Mouse (Mus musculus) gastrocnemius, adult 18-20 months (tissue): Measurements from ENCODE around the gene Fam192a. TPM values are rescaled to one million over a fixed set of nuclear protein-coding genes. Genes with fewer than 3 reads are reported as not detected.

Source experiments
- DNase-seq: peaks from one replicate; pipeline ENCODE4 v3.0.0; 2021; ENCODE audit warnings: low spot score
- long read RNA-seq, 2 experiments: library from polyadenylated mRNA; stranded (forward); transcript quantifications; one replicate each; pipeline ENCODE4 v2.0.0; 2021
- total RNA-seq, 2 experiments: library from RNA; stranded (reverse); gene quantifications; 2 replicates each; pipeline ENCODE4 v1.2.3; 2021

Gene Fam192a
- 10 to 100 TPM; 18.0 to 22.8 TPM for total RNA-seq
- long read RNA-seq, experiment 1, transcript Fam192a-201 (8 exons, 2,873 nt) = major isoform, 21 of 26 reads
- long read RNA-seq, experiment 1, partial matches to known transcripts = 0 of 26 reads
- long read RNA-seq, experiment 1, other reads (novel, unspliced or antisense) = 5 of 26 reads
- long read RNA-seq, experiment 2, transcript Fam192a-201 (8 exons, 2,873 nt) = major isoform, 19 of 32 reads
- long read RNA-seq, experiment 2, partial matches to known transcripts = 0 of 32 reads
- long read RNA-seq, experiment 2, other reads (novel, unspliced or antisense) = 13 of 32 reads

- peak; percentile 100 for DNase-seq
These were observed at the start of gene Fam192a, which contains the start of gene Rspry1 for GRCm38 (mm10) chr8:94601607-94602385. Fam192a (minus strand) TSS chr8:94601997. Rspry1 (plus strand) TSS chr8:94601937.

- DNase-seq = no peak
These were observed 47.7 kb upstream of the Fam192a start for GRCm38 (mm10) chr8:94649496-94649895.

- DNase-seq = no peak
These were observed 44.4 kb upstream of the Fam192a start for GRCm38 (mm10) chr8:94646165-94646564.

GRCm38 (mm10) chr8:94645202-94645601 lies 43.4 kb upstream of the Fam192a start:
- DNase-seq = no peak

GRCm38 (mm10) chr8:94641938-94642337 lies 40.1 kb upstream of the Fam192a start:
- no peak for DNase-seq

- DNase-seq = peak; percentile 4
These were observed 39.4 kb upstream of the Fam192a start for GRCm38 (mm10) chr8:94641183-94641582.

- no peak for DNase-seq
These were observed 32.4 kb upstream of the Fam192a start for GRCm38 (mm10) chr8:94634211-94634610.

GRCm38 (mm10) chr8:94633564-94634194 lies 31.9 kb upstream of the Fam192a start:
- no peak for DNase-seq

- DNase-seq = no peak
These were observed 23.1 kb upstream of the Fam192a start for GRCm38 (mm10) chr8:94624885-94625284.

GRCm38 (mm10) chr8:94607064-94607463 lies 5.3 kb upstream of the Fam192a start:
- DNase-seq = no peak

- DNase-seq = no peak
These were observed 2.2 kb upstream of the Fam192a start for GRCm38 (mm10) chr8:94604030-94604429.

- peak; percentile 14 for DNase-seq
These were observed 804 bp upstream of the Fam192a start for GRCm38 (mm10) chr8:94602471-94603131.

- DNase-seq = peak; percentile 8
These were observed 677 bp downstream of the Fam192a start for GRCm38 (mm10) chr8:94601034-94601606.

- DNase-seq = no peak
These were observed 1.3 kb downstream of the Fam192a start for GRCm38 (mm10) chr8:94600478-94600877.

GRCm38 (mm10) chr8:94594211-94594610 lies 7.6 kb downstream of the Fam192a start:
- no peak for DNase-seq

- no peak for DNase-seq
These were observed 10.1 kb downstream of the Fam192a start for GRCm38 (mm10) chr8:94591691-94592090.

- DNase-seq = peak; percentile 71
These were observed 17.5 kb downstream of the Fam192a start for GRCm38 (mm10) chr8:94584238-94584817.

GRCm38 (mm10) chr8:94582569-94582968 lies 19.2 kb downstream of the Fam192a start:
- peak; percentile 70 for DNase-seq

GRCm38 (mm10) chr8:94581820-94582483 lies 19.8 kb downstream of the Fam192a start:
- DNase-seq = no peak

GRCm38 (mm10) chr8:94575148-94575547 lies 26.6 kb downstream of the Fam192a start:
- no peak for DNase-seq
